Mouse (Mus musculus) spleen, adult 2 months (tissue): ENCODE results near the gene Nr4a3.

Experiments
- CTCF ChIP-seq: fragments of 200-500 bp; IDR thresholded peaks from 2 replicates; pipeline ENCODE4 v1.5.1; 2011; ENCODE audit warnings: mild to moderate bottlenecking, inconsistent platforms; ENCODE audit not compliant: insufficient read depth, insufficient read length, insufficient replicate concordance; ENCODE audit errors: extremely low read depth
- POLR2A ChIP-seq: fragments of 200-500 bp; IDR thresholded peaks from 2 replicates; pipeline ENCODE4 v1.6.1; 2011; ENCODE audit warnings: low read depth, low read length, inconsistent platforms

DNA sequence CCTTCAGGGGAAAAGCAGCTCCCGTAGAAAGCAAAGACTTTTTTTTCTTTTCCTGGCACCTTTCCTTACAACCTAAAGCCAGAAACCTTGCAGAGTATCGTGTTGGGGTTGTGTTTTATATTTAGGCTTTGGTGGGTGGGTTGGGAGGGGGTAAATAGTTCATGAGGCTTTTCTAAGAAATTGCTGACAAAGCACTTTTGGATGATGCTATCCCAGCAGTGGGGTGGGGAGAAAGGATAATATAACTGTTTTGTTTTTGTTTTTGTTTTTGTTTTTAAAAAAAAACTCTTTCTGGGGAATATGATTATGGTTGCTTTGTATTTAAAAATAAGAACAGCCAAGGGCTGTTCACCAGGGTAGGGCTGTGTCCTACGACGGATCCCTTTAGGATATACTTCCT, 38.5 kb downstream of the Nr4a3 start:
- TF ChIP-seq CTCF (no peak), POLR2A (no peak)
